Mouse (Mus musculus): ENCODE measurements around the gene Aldh3b2.
"Not testable (repeated sequence)": the region's sequence is repeated elsewhere in the genome, so short reads cannot be mapped to it uniquely, and the experiment has no call there.

Gene Aldh3b2

DNA sequence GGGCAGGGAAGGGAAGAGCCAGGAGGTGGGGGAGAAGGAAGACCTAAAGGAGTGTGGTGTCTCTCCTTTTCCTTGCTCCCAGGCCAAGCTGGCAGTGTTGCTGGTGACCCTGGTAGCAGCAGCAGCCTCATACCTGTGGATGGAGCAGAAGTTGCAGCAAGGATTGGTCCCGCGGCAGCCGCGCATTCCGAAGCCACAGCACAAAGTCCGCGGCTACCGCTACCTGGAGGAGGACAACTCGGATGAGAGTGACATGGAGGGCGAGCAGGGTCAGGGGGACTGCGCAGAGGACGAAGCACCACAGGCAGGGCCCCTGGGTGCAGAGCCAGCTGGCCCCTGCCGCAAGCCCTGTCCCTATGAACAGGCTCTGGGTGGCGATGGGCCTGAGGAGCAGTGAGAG is 23.6 kb upstream of the Aldh3b2 start:
- no peak for DNase-seq

DNA sequence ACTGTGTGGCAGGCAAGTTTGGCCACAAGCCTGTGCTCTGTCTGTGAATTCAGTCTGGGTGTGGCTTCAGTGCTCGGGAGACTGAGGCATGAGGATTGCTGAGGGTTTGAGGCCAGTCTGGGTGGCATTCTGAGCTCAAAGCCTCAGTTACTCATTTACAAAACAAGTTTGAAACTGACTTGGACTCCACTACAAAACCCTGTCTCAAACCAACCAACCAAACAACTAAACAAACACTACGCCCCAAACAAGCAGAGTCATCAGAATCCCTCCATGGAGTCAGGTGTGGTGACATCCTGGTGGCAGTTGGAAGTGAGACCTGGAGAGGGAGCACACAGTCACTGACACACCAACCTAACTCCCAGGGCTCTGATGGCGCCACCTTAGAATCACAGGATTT is 21.8 kb upstream of the Aldh3b2 start:
- no peak for DNase-seq

DNA sequence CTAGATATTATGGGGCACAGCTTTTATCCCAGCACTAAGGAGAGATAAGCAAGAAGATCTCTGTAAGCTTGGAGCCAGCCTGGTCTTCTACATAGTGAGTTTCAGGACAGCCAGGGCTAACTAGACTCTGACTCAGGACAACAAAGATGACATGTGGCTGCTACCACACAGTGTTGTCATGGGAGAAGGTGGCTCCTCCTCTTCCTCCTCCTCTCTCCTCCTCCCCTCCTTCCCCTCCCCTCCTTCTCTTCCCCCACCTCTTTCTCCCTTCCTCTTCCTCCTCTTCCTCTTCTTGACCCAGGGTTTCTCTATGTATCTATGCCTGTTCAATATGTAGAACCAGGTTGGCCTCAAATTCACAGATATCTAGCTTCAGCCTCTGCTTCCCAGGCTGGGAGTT is 20.7 kb upstream of the Aldh3b2 start:
- no peak for DNase-seq

DNA sequence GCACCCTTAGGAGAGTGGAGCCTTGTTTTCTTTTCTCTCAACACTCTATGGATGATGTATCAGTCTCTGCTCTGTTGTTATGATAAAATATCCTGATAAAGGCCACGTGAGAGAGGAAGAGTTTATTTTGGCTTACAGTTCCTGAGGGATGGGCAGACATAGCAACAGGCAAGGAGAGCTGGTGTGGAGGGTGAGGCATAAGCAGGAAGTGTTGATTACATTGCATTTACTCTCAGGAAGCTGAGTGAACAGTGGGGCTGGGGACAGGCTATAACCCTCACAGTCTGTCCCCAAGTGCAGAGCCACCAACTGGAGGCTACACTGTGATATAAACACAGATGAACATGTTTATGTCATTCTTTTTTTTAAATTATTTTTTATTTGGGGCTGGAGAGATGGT is 20.0 kb upstream of the Aldh3b2 start:
- no peak for DNase-seq

DNA sequence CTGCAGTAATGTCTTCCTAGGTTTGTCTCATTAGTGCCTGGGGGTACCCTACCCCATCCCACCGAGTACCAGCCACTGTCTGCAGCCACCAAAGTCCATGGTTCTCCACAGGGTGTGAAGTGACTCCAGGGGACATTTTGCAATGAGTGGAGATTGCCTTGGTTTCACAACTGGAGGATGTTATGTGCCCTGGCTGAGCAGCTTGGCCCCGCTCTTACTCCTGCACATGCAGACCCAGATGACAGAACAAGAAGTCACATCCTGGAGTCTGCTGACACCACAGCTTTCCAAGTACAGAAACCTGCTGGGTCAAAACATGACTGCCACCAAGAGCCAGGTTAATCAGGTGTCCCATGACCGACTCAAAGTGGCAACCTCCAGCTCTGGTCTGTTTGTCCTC is 17.1 kb upstream of the Aldh3b2 start:
- DNase-seq, result no peak

DNA sequence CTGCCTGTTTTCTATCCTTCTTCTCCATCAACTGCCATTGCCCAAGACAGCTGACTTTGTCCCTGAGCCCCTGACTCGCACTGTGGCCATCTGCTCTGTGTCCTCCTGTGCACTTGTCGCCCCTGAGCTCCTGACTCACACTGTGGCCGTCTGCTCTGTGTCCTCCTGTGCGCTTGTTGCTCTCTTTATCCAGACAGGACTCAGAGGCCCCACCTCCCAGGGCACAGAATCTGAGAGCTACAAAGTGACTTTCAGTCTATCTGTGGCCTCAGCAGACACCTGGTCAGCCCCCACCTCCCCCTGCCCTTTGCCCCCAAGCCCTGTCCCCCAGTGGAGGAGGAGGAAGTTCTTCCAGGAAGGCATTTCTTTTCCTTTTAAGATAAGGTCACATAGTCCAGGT is 16.3 kb upstream of the Aldh3b2 start:
- DNase-seq, result no peak

DNA sequence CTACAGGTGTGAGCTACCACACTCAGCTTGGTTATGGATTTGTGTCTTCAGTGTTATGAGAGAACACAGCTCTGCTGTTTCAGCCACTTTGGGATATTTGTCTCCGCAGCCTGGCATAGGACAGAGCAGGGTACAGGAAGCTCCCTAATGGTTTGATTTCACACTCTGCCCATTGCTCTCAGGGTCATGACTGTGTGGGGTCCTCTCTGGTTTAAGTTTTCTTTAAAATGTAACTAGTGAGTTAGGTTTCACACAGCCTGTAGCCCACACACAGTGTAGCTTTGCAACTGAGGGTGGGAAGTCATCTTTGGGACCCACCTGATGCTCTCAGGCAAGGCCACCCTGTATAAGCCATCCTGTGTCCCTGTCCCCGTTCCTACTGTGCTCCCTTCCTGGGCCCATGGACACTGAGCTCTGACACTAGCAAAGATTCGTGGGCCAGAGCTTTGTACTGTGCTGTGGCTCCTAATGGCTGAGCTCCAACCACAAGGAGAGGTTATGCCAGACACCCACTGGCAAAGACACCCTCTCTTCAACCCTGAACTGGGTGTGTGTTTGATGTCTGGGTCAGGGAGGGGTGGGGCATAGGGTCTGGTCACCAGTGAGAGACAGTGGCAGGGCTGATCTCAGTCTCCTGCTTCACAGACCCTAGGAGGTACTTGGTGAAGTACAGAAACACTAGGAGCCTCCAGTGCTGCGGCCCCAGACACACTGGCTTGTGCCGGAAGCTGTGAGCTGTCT is 14.7 kb upstream of the Aldh3b2 start:
- not testable (repeated sequence) for DNase-seq

DNA sequence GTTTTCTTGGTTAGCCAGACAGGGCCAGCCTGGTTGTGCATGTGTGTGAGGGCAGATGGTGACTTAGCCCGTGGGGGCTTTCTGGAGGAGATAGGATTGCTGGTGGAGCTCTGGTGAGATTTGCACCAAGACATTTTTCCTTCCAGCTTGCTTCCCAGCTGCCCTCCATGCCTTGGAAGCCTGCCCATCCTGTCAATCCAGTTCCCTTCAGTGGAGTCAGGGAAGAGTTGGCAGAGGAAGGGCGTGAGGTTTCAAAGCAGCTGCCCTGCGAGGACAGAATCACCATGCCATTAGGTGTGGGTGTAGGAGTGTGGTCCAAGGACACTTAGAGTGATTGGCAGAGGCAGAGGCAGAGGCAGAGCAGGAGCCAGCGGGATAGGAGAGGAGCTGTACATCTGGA is 13.7 kb upstream of the Aldh3b2 start, which contains the start of gene Aldh3b3:
Aldh3b3 (plus strand) TSS at position 176 of the 400 bp plus-strand sequence.
- no peak for DNase-seq

DNA sequence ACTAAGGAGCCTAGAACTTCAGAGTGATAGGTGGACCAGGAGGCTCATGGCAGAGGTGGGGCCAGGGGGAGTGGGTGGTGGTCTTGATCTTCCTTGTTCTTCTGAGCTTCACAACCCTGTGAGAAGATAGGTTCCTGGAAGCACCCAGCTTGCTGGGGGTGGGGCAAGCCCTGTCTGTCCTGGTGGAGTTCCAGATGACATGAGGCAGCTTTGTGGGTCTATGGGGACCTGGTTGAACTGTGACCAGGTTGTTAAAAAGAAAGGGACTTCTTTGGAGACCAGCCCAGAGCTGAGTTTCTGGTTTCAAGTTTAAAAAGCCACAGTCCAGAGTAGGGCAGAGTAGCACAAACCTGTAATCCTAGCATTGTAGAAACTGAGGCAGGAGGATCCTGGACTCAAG is 13.1 kb upstream of the Aldh3b2 start:
- no peak for DNase-seq

DNA sequence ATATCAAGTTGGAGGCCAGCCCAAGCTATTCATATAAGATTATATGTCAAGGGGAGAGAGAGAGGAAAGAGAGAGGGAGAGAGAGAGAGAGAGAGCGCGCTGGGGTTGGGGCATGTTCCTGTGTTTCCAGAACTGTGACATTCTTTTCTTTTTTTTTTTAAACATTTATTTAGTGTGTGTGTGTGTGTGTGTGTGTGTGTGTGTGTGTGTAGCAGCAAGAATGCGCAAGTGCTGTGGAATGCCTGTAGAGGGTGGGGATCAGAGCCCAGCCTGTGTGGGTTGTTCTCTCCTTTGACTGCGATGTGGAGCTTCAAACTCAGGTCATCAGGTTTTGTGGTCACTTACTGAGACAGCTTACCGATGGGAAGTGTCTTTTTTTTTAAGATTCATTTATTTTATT is 11.9 kb upstream of the Aldh3b2 start:
- no peak for DNase-seq

DNA sequence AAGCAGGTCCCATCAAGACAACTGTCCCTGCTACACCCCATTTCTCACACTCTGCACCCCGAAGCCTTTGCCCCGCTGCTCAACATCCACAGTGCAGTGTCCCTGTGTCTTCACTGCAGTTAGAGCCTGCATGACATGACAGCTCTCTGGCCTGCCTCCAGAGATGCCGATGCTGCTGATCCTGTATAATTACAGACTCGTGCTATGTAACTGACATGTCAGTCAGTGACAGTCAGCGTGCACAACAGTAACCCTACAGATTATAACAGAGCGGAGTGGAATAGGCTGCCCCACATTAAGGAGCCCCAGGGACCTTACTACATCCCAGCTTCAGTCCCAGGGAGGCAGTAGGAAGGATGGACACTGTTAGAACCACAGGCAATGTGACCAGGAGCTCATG is 10.3 kb upstream of the Aldh3b2 start:
- DNase-seq, result not testable (repeated sequence)

DNA sequence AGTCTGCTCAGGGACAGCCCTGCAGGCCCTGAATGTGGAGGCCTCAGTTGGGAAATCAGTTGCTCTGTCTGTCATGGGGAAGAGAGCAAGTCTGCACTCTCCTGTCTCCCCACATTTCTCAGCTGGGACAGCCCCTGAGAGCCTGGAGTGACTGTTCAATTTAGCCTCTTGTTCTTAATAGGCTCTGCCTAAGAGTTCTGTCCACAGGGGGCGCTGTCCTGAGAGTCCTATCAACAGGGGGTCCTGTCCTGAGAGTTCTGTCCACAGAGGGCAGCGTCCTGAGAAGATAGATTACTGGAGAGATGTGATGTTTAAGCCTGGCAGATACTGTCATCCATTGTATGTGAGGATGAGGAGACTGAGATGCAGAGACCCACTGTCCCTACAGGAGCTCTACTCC is 9.7 kb upstream of the Aldh3b2 start:
- DNase-seq, result no peak

DNA sequence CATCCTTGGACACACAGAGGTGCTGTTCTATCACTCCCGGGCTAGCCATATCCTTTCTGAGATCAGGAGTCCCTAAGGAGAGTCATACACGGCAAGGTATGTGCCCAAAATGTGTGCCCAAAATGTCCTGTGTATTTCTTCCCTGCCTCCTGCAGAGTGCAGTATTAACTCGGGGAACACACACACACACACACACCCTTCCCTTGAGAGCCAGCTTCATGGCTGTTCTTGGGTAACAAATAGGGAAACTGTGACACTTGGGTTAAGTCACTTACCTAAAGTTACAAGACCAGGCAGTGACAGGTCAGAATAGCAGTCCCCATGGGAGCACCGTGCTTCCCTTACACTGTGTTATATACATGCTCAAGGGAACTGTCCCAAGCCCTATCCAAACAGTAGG is 8.1 kb upstream of the Aldh3b2 start:
- DNase-seq, result no peak

DNA sequence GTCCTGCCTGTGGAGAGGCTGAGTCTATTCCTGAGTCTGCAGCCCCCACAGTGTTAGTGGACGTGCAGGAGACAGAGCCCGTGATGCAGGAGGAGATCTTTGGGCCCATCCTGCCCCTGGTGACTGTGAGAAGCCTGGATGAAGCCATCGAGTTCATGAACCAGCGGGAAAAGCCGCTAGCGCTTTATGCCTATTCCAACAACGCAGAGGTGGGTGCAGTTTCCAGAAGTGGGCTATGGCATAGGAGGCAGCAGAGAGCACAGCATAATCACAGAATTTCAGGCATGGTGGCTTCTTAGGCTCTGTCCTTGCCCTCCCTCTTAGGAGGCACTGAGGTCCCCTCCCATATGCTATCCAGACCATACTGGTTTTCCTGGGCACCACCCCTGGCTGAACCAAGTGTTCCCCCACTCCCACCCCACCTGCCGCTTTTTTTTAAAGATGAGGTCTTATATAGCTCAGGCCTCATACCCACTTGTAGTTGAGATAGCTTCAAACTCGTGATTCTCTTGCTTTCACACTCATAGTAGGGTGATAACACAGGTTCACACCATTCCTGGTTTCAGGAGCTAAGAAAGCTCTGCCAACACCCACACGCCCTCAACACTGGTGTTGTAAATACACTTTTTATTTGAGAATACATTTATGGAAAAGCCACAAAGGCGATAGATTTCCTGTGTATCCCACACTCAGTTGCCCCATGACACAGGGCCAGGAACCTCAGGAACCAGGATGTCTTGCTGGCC is 5.6 kb upstream of the Aldh3b2 start:
- DNase-seq, result no peak

DNA sequence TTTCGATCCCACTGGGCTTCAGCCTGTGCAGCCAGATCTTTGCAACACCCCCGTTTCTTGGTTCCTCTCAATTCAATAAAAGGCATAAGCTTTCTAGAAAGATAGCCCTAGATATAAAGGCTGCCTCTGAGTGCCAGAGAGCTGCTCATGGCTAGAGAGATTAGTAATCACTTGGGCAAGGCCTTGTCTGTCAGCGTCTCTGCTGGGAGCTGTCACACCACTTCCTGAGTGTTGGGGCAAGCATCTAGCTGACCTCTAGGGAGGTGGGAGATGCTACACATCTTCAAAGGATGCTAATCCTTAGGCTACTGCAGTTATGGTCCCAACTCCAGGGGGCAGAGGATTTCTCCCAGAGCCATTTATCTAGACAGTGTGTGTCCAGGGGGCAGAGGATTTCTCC is 4.9 kb upstream of the Aldh3b2 start:
- DNase-seq, result no peak

DNA sequence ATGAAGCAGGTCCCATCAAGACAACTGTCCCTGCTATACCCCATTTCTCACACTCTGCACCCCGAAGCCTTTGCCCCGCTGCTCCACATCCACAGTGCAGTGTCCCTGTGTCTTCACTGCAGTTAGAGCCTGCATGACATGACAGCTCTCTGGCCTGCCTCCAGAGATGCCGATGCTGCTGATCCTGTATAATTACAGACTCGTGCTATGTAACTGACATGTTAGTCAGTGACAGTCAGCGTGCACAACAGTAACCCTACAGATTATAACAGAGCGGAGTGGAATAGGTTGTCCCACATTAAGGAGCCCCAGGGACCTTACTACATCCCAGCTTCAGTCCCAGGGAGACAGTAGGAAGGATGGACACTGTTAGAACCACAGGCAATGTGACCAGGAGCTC is 2.5 kb downstream of the Aldh3b2 start:
- DNase-seq, result not testable (repeated sequence)

DNA sequence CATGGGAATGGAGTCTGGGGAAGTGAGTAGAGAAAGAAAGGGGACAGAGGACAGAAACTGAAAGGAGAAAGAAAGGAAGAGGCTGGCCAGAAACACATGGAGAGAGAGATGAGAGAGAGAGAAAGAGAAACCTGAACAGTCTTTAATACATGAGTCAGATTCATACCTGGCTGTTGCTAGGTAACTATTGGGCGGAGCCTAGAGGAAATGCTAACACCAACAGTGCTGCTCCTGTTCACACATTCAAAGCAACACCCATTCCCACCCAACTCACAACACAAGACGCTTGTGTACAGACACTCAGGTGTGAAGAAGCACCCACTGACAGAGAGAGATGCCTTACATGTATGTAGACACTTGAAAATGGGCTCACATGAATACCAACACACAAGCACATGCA is 3.7 kb downstream of the Aldh3b2 start:
- DNase-seq, result no peak

DNA sequence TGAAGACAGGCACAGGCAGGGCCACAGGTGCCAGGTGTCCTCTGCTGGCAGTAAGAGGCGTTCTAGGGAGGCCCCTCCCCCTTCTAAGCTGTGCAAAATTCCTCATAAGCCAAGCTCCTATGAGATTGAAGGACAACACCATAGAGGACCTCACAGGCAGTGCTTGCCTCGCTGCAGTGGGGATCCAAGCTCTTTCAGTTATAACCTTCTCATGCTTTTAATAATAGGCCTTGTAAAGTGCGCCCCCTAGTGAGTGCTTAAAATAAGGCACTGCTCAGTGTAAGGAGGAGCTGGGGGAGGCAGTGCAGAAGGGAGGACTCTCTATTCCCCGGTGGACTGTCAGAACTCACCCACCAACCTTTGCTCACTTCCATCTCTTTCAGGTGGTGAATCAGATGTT is 8.2 kb downstream of the Aldh3b2 start:
- peak; percentile 81 for DNase-seq

DNA sequence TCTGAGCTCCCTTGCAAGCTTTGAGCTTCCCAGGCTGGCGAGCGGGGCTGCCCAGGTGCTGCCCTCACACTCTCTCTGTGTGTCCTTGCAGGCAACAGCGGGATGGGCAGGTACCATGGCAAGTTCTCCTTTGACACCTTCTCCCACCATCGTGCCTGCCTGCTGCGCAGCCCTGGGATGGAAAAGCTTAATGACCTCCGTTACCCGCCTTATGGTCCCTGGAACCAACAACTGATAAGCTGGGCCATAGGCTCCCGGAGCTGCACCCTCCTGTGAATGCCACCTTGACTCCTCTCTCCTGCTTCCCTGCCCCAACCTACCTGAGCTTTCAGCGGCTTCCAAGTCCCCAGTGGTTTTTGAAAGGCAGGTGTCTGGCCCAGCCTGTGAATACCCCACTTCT is 8.8 kb downstream of the Aldh3b2 start:
- no peak for DNase-seq

DNA sequence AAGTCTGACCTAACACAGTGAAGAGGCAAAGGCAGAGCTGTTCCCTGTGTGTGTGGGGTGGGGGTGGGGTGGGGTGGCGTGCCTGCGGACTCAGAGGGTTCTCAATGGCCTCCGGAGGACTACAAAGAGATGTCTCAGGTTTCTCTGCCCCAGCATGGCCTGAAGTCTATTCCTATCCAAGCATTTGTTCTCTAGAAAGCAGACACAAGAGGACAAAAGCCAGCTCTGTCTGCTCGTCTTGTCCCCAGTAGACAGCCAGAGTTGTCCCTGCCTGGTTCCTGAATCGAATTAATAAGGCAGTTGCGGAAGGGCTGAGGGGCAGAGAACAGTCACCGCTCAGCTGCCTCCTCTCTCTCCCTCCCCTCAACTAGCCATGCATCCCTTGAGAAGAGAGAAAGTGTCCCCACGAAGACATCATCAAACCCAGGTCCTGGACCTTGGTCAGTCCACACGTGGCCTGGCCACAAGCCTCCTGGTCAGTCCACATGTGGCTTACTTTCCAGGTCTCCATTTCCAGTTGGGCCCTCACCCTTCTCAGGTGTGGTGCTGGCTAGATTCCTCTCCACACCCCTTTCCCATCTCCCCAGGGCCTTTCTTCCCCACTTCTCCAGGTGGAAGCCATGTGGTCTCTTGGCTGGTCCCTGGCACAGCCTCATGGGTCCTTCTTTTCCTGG is 11.5 kb downstream of the Aldh3b2 start:
- no peak for DNase-seq

DNA sequence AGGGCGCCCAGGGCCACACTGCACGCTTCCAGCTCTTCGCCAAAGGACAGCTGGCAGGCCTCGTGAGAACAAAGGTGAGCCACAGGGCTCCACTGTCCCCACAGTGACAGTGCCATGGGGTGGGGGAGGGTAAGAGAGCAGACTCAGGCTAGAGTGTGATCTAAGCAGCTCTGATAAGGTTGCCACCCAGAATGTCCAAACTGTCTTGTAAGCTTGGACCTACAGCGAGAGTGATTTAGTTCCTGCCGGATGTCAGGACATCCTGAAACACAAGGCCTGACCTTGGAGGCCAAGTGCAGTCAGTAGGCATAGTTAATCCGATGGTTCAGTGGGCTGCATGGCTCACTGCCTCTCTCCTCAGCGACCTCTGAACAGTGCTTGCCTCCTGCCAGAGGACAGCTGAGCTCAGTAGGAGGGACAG is 13.1 kb downstream of the Aldh3b2 start:
- no peak for DNase-seq

DNA sequence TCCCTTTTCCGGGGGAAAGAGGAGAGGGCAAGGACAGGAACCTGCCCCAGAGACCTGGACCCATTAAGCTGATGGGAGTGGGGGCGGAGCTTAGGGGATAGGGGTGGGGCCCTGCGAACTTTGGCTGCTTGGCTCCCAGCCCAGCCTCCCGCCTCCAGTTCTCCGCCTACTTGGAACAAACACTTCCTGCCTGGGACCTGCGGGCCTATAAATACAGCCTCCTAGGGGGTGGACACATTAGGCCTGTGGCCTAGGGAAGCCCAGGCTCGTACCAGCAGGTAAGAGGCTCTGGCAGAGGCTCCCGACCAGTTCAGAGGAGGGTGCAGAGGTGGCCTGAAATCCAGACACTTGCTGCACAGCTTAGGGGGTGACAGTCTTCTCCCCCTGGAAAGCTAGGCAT is 14.2 kb downstream of the Aldh3b2 start, which contains the start of gene Acy3:
Acy3 (plus strand) TSS at position 237 of the 400 bp plus-strand sequence.
- DNase-seq, result peak; percentile 33

DNA sequence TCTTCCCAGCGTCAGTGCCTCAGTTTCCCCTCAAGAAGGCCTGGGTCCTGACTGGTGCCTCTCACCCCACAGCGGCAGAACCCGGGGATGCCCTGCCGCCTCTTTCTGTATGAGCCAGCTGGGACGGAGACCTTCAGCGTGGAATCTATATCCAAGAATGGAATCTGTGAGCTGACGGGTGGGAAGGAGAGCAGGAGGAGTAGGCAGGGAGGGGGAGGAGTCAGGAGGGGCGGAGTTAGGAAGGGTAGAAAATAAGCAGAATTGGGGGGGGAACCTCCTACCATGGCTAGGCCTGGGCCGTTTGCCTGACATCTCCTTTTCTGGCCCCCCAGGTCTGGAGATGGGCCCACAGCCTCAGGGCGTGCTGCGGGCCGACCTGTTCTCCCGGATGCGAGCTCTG is 15.9 kb downstream of the Aldh3b2 start:
- DNase-seq, result no peak

DNA sequence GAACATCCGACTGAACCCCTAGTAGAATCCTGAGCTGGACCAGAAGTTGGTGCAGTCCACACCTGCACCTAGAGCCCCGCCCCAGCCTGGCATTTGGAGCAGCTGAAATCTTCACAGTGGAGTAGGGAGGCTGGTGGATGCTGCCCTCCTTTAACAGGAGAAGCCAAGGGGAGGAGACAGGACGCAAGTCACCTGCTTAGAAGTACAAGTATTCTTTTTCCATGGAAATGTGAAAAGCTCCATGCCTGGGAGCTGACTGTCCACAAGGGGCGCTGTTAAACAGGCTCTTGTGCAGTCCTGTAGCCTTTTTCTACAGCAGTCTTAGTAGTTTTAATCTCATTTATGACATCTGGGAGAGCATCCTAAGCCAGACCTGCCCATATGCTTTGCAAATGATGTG is 16.6 kb downstream of the Aldh3b2 start:
- no peak for DNase-seq

Data from cerebellum, adult 9-11 months (tissue).